Mouse (Mus musculus): ENCODE measurements at regions not wholly inside any gene's neighbourhood (a gene's known extent, or its start where the extent isn't known, plus 50 kb on each side); places are given as distances from the start of the nearest gene placed in this dataset.

GRCm38 (mm10) chr13:37197136-37197535 lies 147.1 kb upstream of the F13a1 start:
- no peak overlapping the region for H3K4me3 ChIP-seq
- H3K27me3 ChIP-seq (replicated peaks), result no peaks in the 10 kb centered on the region
- no peak overlapping the region for H3K9ac ChIP-seq
- no peak for ATAC-seq (replicated peaks)
- no peak overlapping the region for H3K27ac ChIP-seq
- no peaks in the 10 kb centered on the region for H3K36me3 ChIP-seq (replicated peaks)
- H3K9me3 ChIP-seq, result no peaks in the 10 kb centered on the region
- WGBS, result 95% methylated on average over 2 of the region's 2 CpGs
- H3K4me2 ChIP-seq, result no peak overlapping the region
- H3K4me1 ChIP-seq, result no peaks in the 10 kb centered on the region

- ATAC-seq (replicated peaks), result no peak
- Histone ChIP-seq H3K4me2 (no peak overlapping the region), H3K4me1 (no peaks in the 10 kb centered on the region), H3K9ac (no peak overlapping the region), H3K4me3 (no peak overlapping the region), H3K36me3 (replicated peaks) (no peaks in the 10 kb centered on the region), H3K27ac (no peak overlapping the region), H3K9me3 (no peaks in the 10 kb centered on the region), H3K27me3 (replicated peaks) (no peaks in the 10 kb centered on the region)
- WGBS, result 88% methylated on average over 1 of the region's 1 CpGs
Measured at GRCm38 (mm10) chr13:37195857-37196256, 145.8 kb upstream of the F13a1 start.

DNA sequence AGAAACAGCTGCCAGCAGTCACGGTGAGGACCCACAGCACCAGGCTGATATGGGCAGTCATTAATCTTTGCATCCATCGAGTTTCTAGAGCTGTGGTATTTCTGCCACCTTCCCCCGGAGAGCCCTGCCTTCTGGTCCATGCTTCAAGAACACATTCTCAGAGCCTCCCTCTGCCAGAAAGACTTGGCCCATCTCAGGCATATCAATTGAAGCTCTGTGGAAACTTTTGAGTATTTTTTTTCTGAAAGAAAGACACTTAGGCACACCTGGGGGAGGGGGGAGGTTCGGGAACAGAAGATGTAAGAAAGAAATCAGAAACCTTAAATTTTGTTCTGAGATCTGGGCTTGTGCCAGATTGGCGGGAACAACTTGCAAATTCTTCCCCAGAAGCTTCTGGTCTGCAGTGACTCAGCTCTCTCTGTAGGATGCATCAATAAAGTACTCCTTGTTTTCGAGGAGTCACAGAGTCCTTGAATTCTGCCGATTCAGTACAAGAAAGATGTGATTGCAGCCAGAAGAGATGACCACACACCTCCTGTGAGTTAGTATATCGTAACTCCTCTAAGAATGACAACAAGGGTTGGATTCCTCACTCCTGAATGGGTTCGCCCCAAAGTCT lies 131.2 kb upstream of the F13a1 start:
- Histone ChIP-seq H3K4me3 (no peak overlapping the region), H3K36me3 (replicated peaks) (no peaks in the 10 kb centered on the region), H3K27me3 (replicated peaks) (no peaks in the 10 kb centered on the region), H3K27ac (no peak overlapping the region), H3K4me2 (no peak overlapping the region), H3K4me1 (no peaks in the 10 kb centered on the region), H3K9ac (no peak overlapping the region), H3K9me3 (no peaks in the 10 kb centered on the region)
- 77% methylated on average over 9 of the region's 9 CpGs for WGBS
- no peak for ATAC-seq (replicated peaks)

DNA sequence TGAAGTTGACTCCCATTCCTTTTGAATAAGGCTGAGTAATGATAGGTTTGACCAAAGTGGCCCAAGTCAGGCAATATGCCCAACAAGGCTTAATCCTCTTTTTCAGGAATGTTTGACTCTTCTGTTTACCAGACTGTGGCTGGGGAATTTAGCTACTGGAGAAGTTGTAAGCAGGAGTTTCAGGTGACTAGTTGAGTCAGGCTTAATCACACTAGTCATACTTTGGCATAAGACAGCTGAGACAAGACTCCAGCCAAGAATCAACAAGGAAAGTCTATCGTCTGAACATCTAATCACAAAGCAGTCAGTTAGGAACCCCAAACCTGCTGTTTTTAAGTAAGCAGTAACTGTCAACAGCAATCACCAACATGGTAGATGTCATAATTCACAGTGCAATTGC lies 126.5 kb upstream of the F13a1 start:
- H3K36me3 ChIP-seq (replicated peaks), result no peaks in the 10 kb centered on the region
- H3K4me3 ChIP-seq, result no peak overlapping the region
- no peak overlapping the region for H3K9ac ChIP-seq
- no peaks in the 10 kb centered on the region for H3K4me1 ChIP-seq
- no peak overlapping the region for H3K4me2 ChIP-seq
- H3K27ac ChIP-seq, result no peak overlapping the region
- H3K9me3 ChIP-seq, result no peaks in the 10 kb centered on the region
- WGBS, result 87% methylated on average over 1 of the region's 1 CpGs
- no peaks in the 10 kb centered on the region for H3K27me3 ChIP-seq (replicated peaks)
- no peak for ATAC-seq (replicated peaks)

DNA sequence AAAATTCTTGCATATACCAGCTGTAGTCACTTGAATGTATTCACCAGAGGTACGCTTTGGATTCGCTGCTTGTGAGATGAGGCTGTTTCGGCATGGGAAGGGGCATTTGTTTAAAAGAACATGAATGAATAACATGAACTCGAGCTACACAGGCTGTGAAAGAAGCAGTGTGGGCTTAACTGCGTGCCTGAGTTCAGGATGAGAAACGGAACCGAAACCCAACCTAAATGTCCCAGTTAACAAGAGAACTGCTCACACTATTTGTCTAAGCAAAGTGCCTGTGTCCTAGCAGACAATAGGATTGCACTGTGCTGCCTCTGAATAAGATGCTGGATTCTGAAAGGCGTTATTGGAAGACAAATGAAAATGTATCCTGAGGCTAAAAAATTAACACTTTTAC lies 126.0 kb upstream of the F13a1 start:
- H3K36me3 ChIP-seq (replicated peaks), result no peaks in the 10 kb centered on the region
- ATAC-seq (replicated peaks), result no peak
- whole genome bisulfite sequencing, result 83% methylated on average over 8 of the region's 8 CpGs
- H3K9me3 ChIP-seq, result no peaks in the 10 kb centered on the region
- no peak overlapping the region for H3K9ac ChIP-seq
- no peak overlapping the region for H3K27ac ChIP-seq
- H3K4me1 ChIP-seq, result no peaks in the 10 kb centered on the region
- H3K4me2 ChIP-seq, result no peak overlapping the region
- H3K27me3 ChIP-seq (replicated peaks), result no peaks in the 10 kb centered on the region
- H3K4me3 ChIP-seq, result no peak overlapping the region

GRCm38 (mm10) chr13:37158831-37159522 lies 108.9 kb upstream of the F13a1 start:
- Histone ChIP-seq H3K4me3 (no peak overlapping the region), H3K9me3 (no peaks in the 10 kb centered on the region), H3K27ac (no peak overlapping the region), H3K27me3 (replicated peaks) (no peaks in the 10 kb centered on the region), H3K36me3 (replicated peaks) (no peaks in the 10 kb centered on the region), H3K9ac (no peak overlapping the region), H3K4me1 (no peaks in the 10 kb centered on the region), H3K4me2 (no peak overlapping the region)
- ATAC-seq (replicated peaks), result no peak
- WGBS, result 70% methylated on average over 4 of the region's 4 CpGs

DNA sequence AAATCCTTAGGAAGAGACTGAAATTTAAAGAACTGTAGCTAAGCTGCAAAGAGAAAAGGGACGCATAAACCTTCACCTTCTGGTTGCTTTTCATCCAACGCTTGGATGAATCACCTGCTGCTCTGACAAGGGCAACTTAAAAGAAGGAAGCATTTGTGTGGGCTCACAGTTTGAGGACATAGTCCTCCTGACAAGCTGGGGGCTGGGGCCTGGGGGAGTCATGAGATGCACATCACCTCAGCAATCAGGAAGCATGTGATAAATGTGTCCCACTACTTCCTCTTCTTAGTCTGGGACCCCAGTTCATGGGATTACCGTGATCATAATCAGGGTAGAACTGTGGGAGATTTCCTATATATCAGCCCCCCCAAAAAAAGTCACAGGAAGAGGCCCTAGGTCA lies 107.8 kb upstream of the F13a1 start:
- Histone ChIP-seq H3K9ac (no peak overlapping the region), H3K36me3 (replicated peaks) (no peaks in the 10 kb centered on the region), H3K27me3 (replicated peaks) (no peaks in the 10 kb centered on the region), H3K27ac (no peak overlapping the region), H3K9me3 (no peaks in the 10 kb centered on the region), H3K4me1 (no peaks in the 10 kb centered on the region), H3K4me3 (no peak overlapping the region), H3K4me2 (no peak overlapping the region)
- WGBS, result 89% methylated on average over 3 of the region's 3 CpGs
- no peak for ATAC-seq (replicated peaks)

- Histone ChIP-seq H3K9ac (no peak overlapping the region), H3K27me3 (replicated peaks) (no peaks in the 10 kb centered on the region), H3K4me2 (no peak overlapping the region), H3K9me3 (no peaks in the 10 kb centered on the region), H3K4me1 (0 out of 2 replicates have a peak, but pooled peaks cover 4% of the 10 kb centered on the region), H3K36me3 (replicated peaks) (no peaks in the 10 kb centered on the region), H3K4me3 (no peak overlapping the region), H3K27ac (no peak overlapping the region)
- WGBS, result 29% methylated on average over 4 of the region's 4 CpGs
- ATAC-seq (replicated peaks), result no peak
Measured at GRCm38 (mm10) chr13:37151835-37152516, 101.9 kb upstream of the F13a1 start.

DNA sequence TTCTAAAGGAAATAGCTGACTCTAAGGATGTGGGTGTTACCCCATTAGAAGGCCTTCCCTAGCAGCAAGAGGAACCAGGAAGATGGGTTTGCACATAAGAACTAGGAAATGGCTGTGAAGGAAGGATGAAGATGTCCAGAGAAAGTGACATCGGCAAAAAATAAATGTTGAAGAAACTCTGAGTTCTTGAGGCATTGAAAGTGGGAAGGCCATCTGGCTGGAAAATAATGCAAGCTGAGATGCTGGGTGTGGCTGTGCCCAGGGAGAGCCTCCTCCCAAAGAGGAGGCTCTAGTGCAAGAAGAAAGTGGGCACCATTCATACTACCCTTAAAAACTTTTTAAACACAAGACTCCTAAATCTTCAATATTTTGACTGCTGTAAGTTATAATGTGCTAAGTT lies 99.9 kb upstream of the F13a1 start:
- no peak for ATAC-seq (replicated peaks)

GRCm38 (mm10) chr13:37149066-37149781 lies 99.2 kb upstream of the F13a1 start:
- Histone ChIP-seq H3K9ac (no peak overlapping the region), H3K4me3 (no peak overlapping the region), H3K27ac (no peak overlapping the region), H3K36me3 (replicated peaks) (no peaks in the 10 kb centered on the region), H3K4me1 (0 out of 2 replicates have a peak, but pooled peaks cover 4% of the 10 kb centered on the region), H3K4me2 (no peak overlapping the region), H3K9me3 (no peaks in the 10 kb centered on the region), H3K27me3 (replicated peaks) (no peaks in the 10 kb centered on the region)
- WGBS, result 45% methylated on average over 3 of the region's 3 CpGs
- ATAC-seq (replicated peaks), result peak; percentile 37; the same call in 1 of the 2 replicates

More for the DNA sequence above, 99.9 kb upstream of the F13a1 start:
- no peaks in the 10 kb centered on the region for H3K27me3 ChIP-seq (replicated peaks)
- H3K4me2 ChIP-seq, result no peak overlapping the region
- no peak overlapping the region for H3K4me3 ChIP-seq
- H3K4me1 ChIP-seq, result 0 out of 2 replicates have a peak, but pooled peaks cover 4% of the 10 kb centered on the region
- H3K9ac ChIP-seq, result no peak overlapping the region
- no peaks in the 10 kb centered on the region for H3K9me3 ChIP-seq
- 94% methylated on average over 1 of the region's 1 CpGs for WGBS
- no peaks in the 10 kb centered on the region for H3K36me3 ChIP-seq (replicated peaks)
- no peak overlapping the region for H3K27ac ChIP-seq

DNA sequence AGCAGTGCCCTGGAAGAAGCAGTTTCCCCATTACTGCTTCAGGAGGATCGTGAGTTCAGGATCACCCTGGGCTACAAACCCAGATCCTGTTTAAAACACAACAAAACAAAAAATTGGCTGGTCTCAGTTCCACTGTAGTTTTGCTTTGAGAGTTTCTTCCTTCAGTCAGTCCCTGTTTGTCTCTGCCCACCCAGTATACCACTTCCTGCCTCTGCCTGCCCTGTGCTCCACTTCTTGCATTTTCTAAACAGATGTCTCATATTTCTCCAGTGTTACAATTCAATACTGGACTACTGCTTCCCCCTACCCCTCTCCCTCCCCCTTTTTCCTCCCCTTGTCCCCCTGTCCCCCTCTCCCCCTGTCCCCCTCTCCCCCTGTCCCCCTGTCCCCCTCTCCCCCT lies 98.6 kb upstream of the F13a1 start:
- Histone ChIP-seq H3K4me2 (no peak overlapping the region), H3K27me3 (replicated peaks) (no peaks in the 10 kb centered on the region), H3K27ac (no peak overlapping the region), H3K36me3 (replicated peaks) (no peaks in the 10 kb centered on the region), H3K9me3 (no peaks in the 10 kb centered on the region), H3K4me1 (0 out of 2 replicates have a peak, but pooled peaks cover 4% of the 10 kb centered on the region), H3K9ac (no peak overlapping the region), H3K4me3 (no peak overlapping the region)
- ATAC-seq (replicated peaks), result no peak
- WGBS, result 74% methylated on average over 1 of the region's 1 CpGs

- Histone ChIP-seq H3K9me3 (no peaks in the 10 kb centered on the region), H3K27me3 (replicated peaks) (no peaks in the 10 kb centered on the region), H3K9ac (no peak overlapping the region), H3K4me1 (0 out of 2 replicates have a peak, but pooled peaks cover 4% of the 10 kb centered on the region), H3K27ac (no peak overlapping the region), H3K4me2 (no peak overlapping the region), H3K36me3 (replicated peaks) (no peaks in the 10 kb centered on the region), H3K4me3 (no peak overlapping the region)
- ATAC-seq (replicated peaks), result no peak
- WGBS, result 93% methylated on average over 8 of the region's 8 CpGs
Measured at GRCm38 (mm10) chr13:37147790-37148189, 97.7 kb upstream of the F13a1 start.
